In genomic region chr2:6212327-6212723, GRCm38 (mm10) we compare ENCODE assay signal across 8 mouse cellular contexts. TPM values are rescaled to one million over a fixed set of nuclear protein-coding genes. Genes with fewer than 3 reads are reported as not detected.
DNase-seq lines count a peak whose midpoint lies in the region; ATAC-seq and TF ChIP-seq lines count a peak whose summit lies in the region.

No protein-coding gene starts in this region.

- H3K9ac ChIP-seq in intestine, embryonic 16.5 days (ENCODE audit: low read depth, low read length), result peak overlapping the region; percentile 78
- peak overlapping the region; percentile 69 for H3K9ac ChIP-seq in neural tube, embryonic 13.5 days

- TF ChIP-seq CTCF in lung, adult 2 months (IDR thresholded peaks at IDR 0.05; ENCODE audit: insufficient read depth, low read length), result no peak
- no peak for TF ChIP-seq CTCF in embryonic fibroblast, embryonic 13.5 days (IDR thresholded peaks at IDR 0.05; ENCODE audit: borderline replicate concordance, insufficient read depth, low read length)

- no peak for DNase-seq in lung, adult 2 months
- DNase-seq in lung, adult 18-20 months, result no peak
- DNase-seq in cerebellum, postnatal 25 days, result no peak
- no peak for DNase-seq in cerebellum, postnatal 14 days

- no peaks in the 10 kb centered on the region for H3K9me3 ChIP-seq in intestine, embryonic 16.5 days (ENCODE audit: control insufficient read depth, low read length)
- no peaks in the 10 kb centered on the region for H3K9me3 ChIP-seq in neural tube, embryonic 13.5 days

- TF ChIP-seq POLR2A in lung, adult 2 months (IDR thresholded peaks at IDR 0.05; ENCODE audit: borderline replicate concordance, extremely low read depth, low read depth, low read length), result no peak
- TF ChIP-seq POLR2A in embryonic fibroblast, embryonic 13.5 days (IDR thresholded peaks at IDR 0.05; ENCODE audit: low read depth, low read length), result no peak

- peak overlapping the region; percentile 54 for H3K27ac ChIP-seq in embryonic fibroblast, embryonic 13.5 days (ENCODE audit: insufficient read depth, low read length)
- H3K27ac ChIP-seq in intestine, embryonic 16.5 days (ENCODE audit: low read length), result peak overlapping the region; percentile 94
- peak overlapping the region; percentile 71; the same call in 1 of the 2 replicates for H3K27ac ChIP-seq in neural tube, embryonic 13.5 days (replicated peaks)

- peak overlapping the region; percentile 89 for H3K4me2 ChIP-seq in intestine, embryonic 16.5 days (ENCODE audit: low read depth, low read length)
- H3K4me2 ChIP-seq in neural tube, embryonic 13.5 days, result peak overlapping the region; percentile 59

- H3K4me1 ChIP-seq in lung, adult 2 months (ENCODE audit: control insufficient read depth, insufficient read depth, low read length), result peaks cover 2% of the 10 kb centered on the region; the same call in 1 of the 2 replicates
- H3K4me1 ChIP-seq in embryonic fibroblast, embryonic 13.5 days (ENCODE audit: control insufficient read depth, insufficient read depth, low read length), result peaks cover 9% of the 10 kb centered on the region; the same call in 1 of the 2 replicates
- H3K4me1 ChIP-seq in intestine, embryonic 16.5 days (ENCODE audit: control insufficient read depth, insufficient read depth, low read length), result peaks cover 9% of the 10 kb centered on the region; the same call in 1 of the 2 replicates
- peaks cover 17% of the 10 kb centered on the region for H3K4me1 ChIP-seq in neural tube, embryonic 13.5 days (replicated peaks)

- H3K27me3 ChIP-seq in intestine, embryonic 16.5 days (replicated peaks; ENCODE audit: control insufficient read depth, insufficient read depth, low read length), result no peaks in the 10 kb centered on the region
- no peaks in the 10 kb centered on the region for H3K27me3 ChIP-seq in neural tube, embryonic 13.5 days

- peak overlapping the region; percentile 44 for H3K4me3 ChIP-seq in lung, adult 2 months (replicated peaks; ENCODE audit: extremely low read depth, low read depth, low read length)
- H3K4me3 ChIP-seq in embryonic fibroblast, embryonic 13.5 days (ENCODE audit: insufficient read depth, low read length), result peak overlapping the region; percentile 25
- peak overlapping the region; percentile 58 for H3K4me3 ChIP-seq in intestine, embryonic 16.5 days (ENCODE audit: low read length)
- peak overlapping the region; percentile 41 for H3K4me3 ChIP-seq in neural tube, embryonic 13.5 days

- no peaks in the 10 kb centered on the region for H3K36me3 ChIP-seq in intestine, embryonic 16.5 days (ENCODE audit: control insufficient read depth, insufficient read depth, low read length)
- H3K36me3 ChIP-seq in neural tube, embryonic 13.5 days, result no peaks in the 10 kb centered on the region

- 41% methylated on average over 9 of the region's 9 CpGs for WGBS in lung, adult 2 months
- 25% methylated on average over 9 of the region's 9 CpGs for WGBS in intestine, embryonic 16.5 days
- 42% methylated on average over 9 of the region's 9 CpGs for WGBS in neural tube, embryonic 13.5 days

- peak; percentile 49 for ATAC-seq in intestine, embryonic 16.5 days
- peak; percentile 32; the same call in 1 of the 2 replicates for ATAC-seq in neural tube, embryonic 13.5 days (ENCODE audit: low read depth)
- ATAC-seq in inflammation-experienced regulatory T-cells, adult 6 months, result no peak

RNA-seq across cellular contexts. Expression of gene Echdc3, which starts 0.5 kb away (rescaled TPM):
- 9.1 and 12.8 TPM in 2 replicates for polyA plus RNA-seq in lung, adult 2 months (2012; rRNA removed)
- polyA plus RNA-seq in embryonic fibroblast, embryonic 13.5 days (2011; ENCODE audit: insufficient read length, low read depth, missing spikeins), result 0.97 and 1.3 TPM in 2 replicates
- polyA plus RNA-seq in intestine, embryonic 16.5 days (2015; fragmentation: Nextera tagmentation; extraction: Ambion mirVana), result 16.6 and 16.9 TPM in 2 replicates
- polyA plus RNA-seq in neural tube, embryonic 13.5 days (2015; fragmentation: Nextera tagmentation; extraction: Ambion mirVana), result 1.3 and 1.9 TPM in 2 replicates
- not detected for polyA plus RNA-seq in inflammation-experienced regulatory T-cells, adult 6 months (2017; shearing (Covaris generic))
